Mouse (Mus musculus) liver, embryonic 16.5 days (tissue): ENCODE data around the gene Vash2. TPM values are rescaled to one million over a fixed set of nuclear protein-coding genes. Genes with fewer than 3 reads are reported as not detected.

Source experiments
- ATAC-seq: fragments of 200-750 bp; cut with Nextera tagmentation; 2 replicates; pipeline ENCODE4 v1.8.0; 2017; ENCODE audit warnings: low read depth, mild to moderate bottlenecking, moderate number of reproducible peaks, moderate library complexity
- H3K27ac ChIP-seq: fragments of 300-500 bp; sonication (generic); 2 replicates; pipeline ENCODE4 v1.5.1; 2014; ENCODE audit warnings: mild to moderate bottlenecking, low read length
- H3K27me3 ChIP-seq: fragments of 300-500 bp; sonication (generic); 2 replicates; pipeline ENCODE4 v1.6.1; 2014; ENCODE audit warnings: low read depth, low read length, mixed read lengths; ENCODE audit not compliant: control insufficient read depth, insufficient read depth
- H3K36me3 ChIP-seq: fragments of 300-500 bp; sonication (generic); 2 replicates; pipeline ENCODE4 v1.6.1; 2014; ENCODE audit warnings: mild to moderate bottlenecking; ENCODE audit not compliant: control insufficient read depth, insufficient read depth
- H3K4me1 ChIP-seq: fragments of 300-500 bp; sonication (generic); 2 replicates; pipeline ENCODE4 v1.6.1; 2014; ENCODE audit warnings: low read depth, low read length, mixed read lengths; ENCODE audit not compliant: control insufficient read depth
- H3K4me2 ChIP-seq: fragments of 300-500 bp; sonication (generic); 2 replicates; pipeline ENCODE4 v1.6.1; 2014; ENCODE audit warnings: low read depth, low read length, mixed read lengths
- H3K4me3 ChIP-seq: fragments of 300-500 bp; sonication (generic); 2 replicates; pipeline ENCODE4 v1.5.1; 2014; ENCODE audit warnings: low read depth, mild to moderate bottlenecking, low read length
- H3K9ac ChIP-seq: fragments of 300-500 bp; sonication (generic); 2 replicates; pipeline ENCODE4 v1.6.1; 2014; ENCODE audit warnings: low read depth, low read length
- H3K9me3 ChIP-seq: fragments of 300-500 bp; sonication (generic); replicated peaks from 2 replicates; pipeline ENCODE4 v1.6.1; 2016; ENCODE audit warnings: low read length; ENCODE audit not compliant: control insufficient read depth
- WGBS: fragments of 180-500 bp; shearing (Covaris S2); extraction: QIAGEN DNeasy Blood & Tissue Kit; methylation state at CpG from one replicate; pipeline ENCODE4 v1.1.7; 2014; ENCODE audit not compliant: insufficient replicate concordance; 5-methylcytosine and 5-hydroxymethylcytosine counted together
- polyA plus RNA-seq: library from polyadenylated mRNA; unstranded; fragments of >200 nt; fragmentation: Nextera tagmentation; extraction: Ambion mirVana; gene quantifications from 2 replicates; pipeline ENCODE4 v1.2.1, GENCODE M21; 2015

Vash2 gene
- polyA plus RNA-seq, 1 experiment from 2014 or later, result 0.94 TPM

DNA sequence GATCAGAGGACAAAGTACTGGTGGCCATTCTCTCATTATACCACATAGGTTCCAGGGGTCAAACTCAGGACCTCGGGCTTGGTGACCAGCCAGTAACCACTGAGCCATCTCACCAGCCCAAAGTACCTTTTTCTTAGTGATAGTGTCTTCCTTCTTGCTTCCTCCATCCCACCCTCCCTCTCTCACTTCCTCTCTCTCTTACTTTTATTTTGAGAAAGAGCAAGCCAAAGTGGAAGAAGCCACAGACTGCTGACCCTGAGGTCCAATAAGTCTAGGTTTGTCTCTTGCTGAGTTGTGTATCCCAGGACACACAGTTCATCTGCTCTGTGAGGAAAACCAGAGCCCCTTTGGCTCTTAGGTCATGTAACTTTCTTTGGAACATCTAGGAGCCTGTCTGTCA is 1.4 kb upstream of the Vash2 start:
- Histone ChIP-seq H3K36me3 (no peaks in the 10 kb centered on the region), H3K27me3 (peaks cover 55% of the 10 kb centered on the region), H3K4me1 (peaks cover 5% of the 10 kb centered on the region), H3K9ac (no peak overlapping the region), H3K4me2 (no peak overlapping the region), H3K27ac (no peak overlapping the region), H3K4me3 (no peak overlapping the region), H3K9me3 (no peaks in the 10 kb centered on the region)
- WGBS, result 57% methylated on average over 1 of the region's 1 CpGs
- ATAC-seq, result no peak

DNA sequence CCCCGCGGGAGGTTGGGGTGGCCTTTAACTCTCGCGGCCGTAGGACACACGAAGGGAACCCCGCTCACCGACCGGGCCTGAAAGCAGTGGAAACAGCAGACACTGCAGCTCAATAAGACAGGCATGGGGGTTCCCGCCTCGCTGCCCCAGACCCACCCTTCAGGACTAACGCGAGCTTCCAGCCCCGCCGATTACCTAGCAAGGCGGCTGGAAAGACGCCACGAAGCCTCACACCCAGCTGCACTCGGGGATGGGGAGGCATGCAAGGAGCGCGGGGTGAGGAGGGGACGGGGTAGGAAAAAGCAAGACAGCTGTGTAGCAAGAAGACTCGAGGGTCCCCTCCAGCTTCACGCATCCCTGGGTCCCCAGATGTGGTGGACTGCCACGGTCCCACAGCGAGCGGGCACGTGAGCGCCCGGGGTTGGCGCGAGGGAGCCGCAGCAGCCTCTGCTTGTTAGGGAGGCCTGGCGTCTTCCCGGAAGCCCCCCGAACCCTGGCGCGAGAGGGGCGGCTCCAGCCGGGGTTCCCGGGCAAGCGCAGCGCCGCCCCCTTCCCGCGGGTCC is 504 bp downstream of the Vash2 start:
- H3K9me3 ChIP-seq, result no peaks in the 10 kb centered on the region
- no peak overlapping the region for H3K27ac ChIP-seq
- H3K4me3 ChIP-seq, result peak overlapping the region; percentile 49
- ATAC-seq, result no peak
- under 1% methylated on average over 46 of the region's 46 CpGs for whole genome bisulfite sequencing
- H3K4me2 ChIP-seq, result peak overlapping the region; percentile 53
- H3K4me1 ChIP-seq, result peaks cover 5% of the 10 kb centered on the region
- H3K9ac ChIP-seq, result 0 out of 2 replicates have a peak overlapping the region, but pooled peaks have one; percentile 11
- H3K36me3 ChIP-seq, result no peaks in the 10 kb centered on the region
- H3K27me3 ChIP-seq, result peaks cover 57% of the 10 kb centered on the region

DNA sequence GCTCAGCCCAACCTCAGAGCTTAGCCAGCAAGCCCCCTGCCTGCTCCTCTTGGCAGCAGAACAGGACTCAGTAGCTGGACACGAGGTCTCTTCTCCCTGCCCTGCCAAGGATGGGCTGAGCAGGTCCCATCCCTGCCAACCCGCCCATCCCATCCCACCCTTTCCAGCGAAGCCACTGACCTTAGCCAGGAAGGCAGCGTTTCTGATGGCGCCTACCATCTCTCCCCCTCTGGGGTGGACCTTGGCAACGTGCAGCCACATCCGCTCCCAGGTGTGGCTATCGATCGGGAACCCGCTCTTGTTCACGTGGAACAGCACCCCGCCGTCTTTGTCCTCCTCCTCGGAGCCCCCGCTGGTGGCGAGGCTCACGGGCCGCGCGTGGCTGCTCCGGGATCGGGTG is 1.1 kb downstream of the Vash2 start:
- H3K36me3 ChIP-seq, result no peaks in the 10 kb centered on the region
- peaks cover 57% of the 10 kb centered on the region for H3K27me3 ChIP-seq
- H3K4me3 ChIP-seq, result peak overlapping the region; percentile 49
- WGBS, result 4% methylated on average over 22 of the region's 22 CpGs
- H3K9ac ChIP-seq, result no peak overlapping the region
- peak overlapping the region; percentile 53 for H3K4me2 ChIP-seq
- H3K27ac ChIP-seq, result no peak overlapping the region
- H3K4me1 ChIP-seq, result peaks cover 5% of the 10 kb centered on the region
- no peak for ATAC-seq
- H3K9me3 ChIP-seq, result no peaks in the 10 kb centered on the region

DNA sequence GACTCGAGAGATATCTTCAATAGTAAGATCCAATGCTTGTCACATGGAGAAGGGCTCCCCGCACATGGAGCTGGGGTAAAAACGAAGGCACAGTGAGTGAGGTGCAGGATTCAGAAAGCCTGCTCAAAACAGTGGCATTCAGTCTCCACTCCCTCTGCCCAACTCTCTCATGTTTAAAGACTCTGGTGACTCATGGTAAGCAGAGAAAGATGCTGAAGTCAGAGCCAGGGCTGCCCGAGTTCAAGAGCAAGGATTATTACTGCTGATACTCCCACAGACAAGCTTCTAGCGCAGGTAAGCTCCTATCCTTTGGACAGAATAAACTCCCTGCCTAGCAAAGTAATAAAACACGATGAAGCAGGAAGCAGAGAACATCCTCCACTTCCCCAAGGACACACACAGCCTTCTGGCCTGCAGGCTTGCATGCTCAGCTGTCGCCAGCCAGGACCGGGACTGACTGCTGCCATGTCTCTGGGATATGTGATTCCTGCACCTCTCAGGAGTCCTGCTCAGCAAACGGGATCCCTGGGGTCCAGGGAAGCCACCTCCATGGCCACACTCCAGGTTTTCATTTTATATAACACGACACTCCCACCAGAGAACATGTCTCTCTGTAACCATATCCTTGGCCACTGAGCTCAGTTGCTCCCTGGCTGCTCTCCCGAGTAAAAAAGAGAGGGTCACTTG is 2.1 kb downstream of the Vash2 start:
- ATAC-seq, result no peak
- no peaks in the 10 kb centered on the region for H3K9me3 ChIP-seq
- H3K4me3 ChIP-seq, result no peak overlapping the region
- peaks cover 57% of the 10 kb centered on the region for H3K27me3 ChIP-seq
- no peaks in the 10 kb centered on the region for H3K36me3 ChIP-seq
- no peak overlapping the region for H3K4me2 ChIP-seq
- no peak overlapping the region for H3K27ac ChIP-seq
- WGBS, result 40% methylated on average over 11 of the region's 11 CpGs
- H3K9ac ChIP-seq, result no peak overlapping the region
- peaks cover 5% of the 10 kb centered on the region for H3K4me1 ChIP-seq

DNA sequence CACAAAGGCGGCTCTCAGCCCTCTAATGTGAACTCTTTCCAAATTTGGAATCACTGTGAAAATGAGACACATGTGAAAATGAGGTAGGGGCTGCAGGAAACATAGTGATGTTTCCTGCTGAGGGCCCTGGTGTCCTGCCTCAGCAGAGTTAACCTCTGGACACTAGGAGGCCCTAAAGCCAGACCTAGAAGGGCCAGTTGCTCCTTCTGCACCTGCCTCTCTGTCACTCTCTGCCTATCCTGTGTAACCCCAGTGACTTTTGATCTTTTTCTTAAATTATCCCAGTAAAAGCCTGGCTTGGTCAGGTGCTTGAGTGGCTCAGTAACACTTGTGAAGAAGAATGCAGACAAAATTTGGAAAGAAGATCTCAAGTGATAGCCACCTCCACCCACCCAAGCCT is 4.3 kb downstream of the Vash2 start:
- H3K36me3 ChIP-seq, result no peaks in the 10 kb centered on the region
- 43% methylated on average over 1 of the region's 1 CpGs for WGBS
- H3K4me3 ChIP-seq, result no peak overlapping the region
- H3K27ac ChIP-seq, result no peak overlapping the region
- ATAC-seq, result no peak
- H3K4me2 ChIP-seq, result no peak overlapping the region
- H3K27me3 ChIP-seq, result peaks cover 41% of the 10 kb centered on the region
- peaks cover 5% of the 10 kb centered on the region for H3K4me1 ChIP-seq
- no peaks in the 10 kb centered on the region for H3K9me3 ChIP-seq
- H3K9ac ChIP-seq, result no peak overlapping the region

DNA sequence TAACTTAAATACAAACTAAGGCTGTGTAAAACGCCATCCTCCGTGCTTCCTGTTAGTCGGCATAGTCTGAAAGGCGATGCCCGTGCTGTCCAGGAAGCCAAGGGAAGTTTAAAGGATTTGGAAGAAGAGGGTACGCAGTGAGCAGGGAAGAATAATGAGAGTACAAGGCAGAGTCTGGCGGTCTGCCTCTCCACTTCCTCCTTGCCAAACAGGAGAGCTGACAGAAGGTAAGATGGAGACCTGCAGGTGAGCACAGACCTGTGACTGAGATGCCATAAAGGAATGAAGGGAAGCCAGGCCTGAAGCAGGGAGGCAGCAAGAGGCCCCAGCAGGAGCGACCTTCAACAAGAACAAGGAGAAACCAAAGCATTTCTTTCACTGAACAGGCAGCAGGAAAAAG is 4.9 kb downstream of the Vash2 start:
- H3K4me3 ChIP-seq, result no peak overlapping the region
- WGBS, result 64% methylated on average over 8 of the region's 8 CpGs
- no peak overlapping the region for H3K4me2 ChIP-seq
- no peak for ATAC-seq
- no peaks in the 10 kb centered on the region for H3K36me3 ChIP-seq
- H3K27ac ChIP-seq, result no peak overlapping the region
- H3K27me3 ChIP-seq, result peaks cover 36% of the 10 kb centered on the region
- no peaks in the 10 kb centered on the region for H3K9me3 ChIP-seq
- H3K9ac ChIP-seq, result no peak overlapping the region
- H3K4me1 ChIP-seq, result peaks cover 5% of the 10 kb centered on the region

DNA sequence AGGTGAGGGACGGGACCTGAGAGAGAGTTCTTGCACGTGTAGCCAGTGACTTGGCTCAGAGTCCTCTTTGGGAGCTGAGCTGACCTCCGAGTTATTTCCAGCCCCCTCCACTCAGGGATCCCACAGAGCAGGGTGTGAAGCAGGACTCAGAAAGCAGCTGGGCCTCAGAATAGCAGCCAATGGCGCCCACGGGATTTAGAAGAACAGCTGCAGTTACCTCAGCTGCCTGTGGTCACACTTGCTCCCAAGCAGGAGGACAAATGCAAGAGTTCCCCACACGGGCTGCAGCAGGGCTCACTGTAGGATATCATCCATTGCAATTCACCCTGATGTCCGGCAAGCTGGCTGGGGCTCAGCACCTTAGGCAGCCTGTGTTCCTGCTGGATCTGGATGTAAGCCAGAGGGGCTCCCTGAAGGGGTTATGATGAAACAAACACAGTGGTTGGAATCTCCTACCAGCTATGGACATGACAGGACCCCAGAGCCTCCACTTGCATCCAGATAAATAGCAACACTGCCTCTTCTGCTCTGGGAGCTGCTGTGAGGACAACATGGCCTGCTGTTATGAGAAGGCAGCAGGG is 6.4 kb downstream of the Vash2 start:
- no peak overlapping the region for H3K4me3 ChIP-seq
- no peak overlapping the region for H3K4me2 ChIP-seq
- no peaks in the 10 kb centered on the region for H3K9me3 ChIP-seq
- H3K4me1 ChIP-seq, result no peaks in the 10 kb centered on the region
- no peaks in the 10 kb centered on the region for H3K36me3 ChIP-seq
- ATAC-seq, result no peak
- no peak overlapping the region for H3K9ac ChIP-seq
- H3K27ac ChIP-seq, result no peak overlapping the region
- peaks cover 21% of the 10 kb centered on the region for H3K27me3 ChIP-seq
- 44% methylated on average over 7 of the region's 7 CpGs for WGBS

DNA sequence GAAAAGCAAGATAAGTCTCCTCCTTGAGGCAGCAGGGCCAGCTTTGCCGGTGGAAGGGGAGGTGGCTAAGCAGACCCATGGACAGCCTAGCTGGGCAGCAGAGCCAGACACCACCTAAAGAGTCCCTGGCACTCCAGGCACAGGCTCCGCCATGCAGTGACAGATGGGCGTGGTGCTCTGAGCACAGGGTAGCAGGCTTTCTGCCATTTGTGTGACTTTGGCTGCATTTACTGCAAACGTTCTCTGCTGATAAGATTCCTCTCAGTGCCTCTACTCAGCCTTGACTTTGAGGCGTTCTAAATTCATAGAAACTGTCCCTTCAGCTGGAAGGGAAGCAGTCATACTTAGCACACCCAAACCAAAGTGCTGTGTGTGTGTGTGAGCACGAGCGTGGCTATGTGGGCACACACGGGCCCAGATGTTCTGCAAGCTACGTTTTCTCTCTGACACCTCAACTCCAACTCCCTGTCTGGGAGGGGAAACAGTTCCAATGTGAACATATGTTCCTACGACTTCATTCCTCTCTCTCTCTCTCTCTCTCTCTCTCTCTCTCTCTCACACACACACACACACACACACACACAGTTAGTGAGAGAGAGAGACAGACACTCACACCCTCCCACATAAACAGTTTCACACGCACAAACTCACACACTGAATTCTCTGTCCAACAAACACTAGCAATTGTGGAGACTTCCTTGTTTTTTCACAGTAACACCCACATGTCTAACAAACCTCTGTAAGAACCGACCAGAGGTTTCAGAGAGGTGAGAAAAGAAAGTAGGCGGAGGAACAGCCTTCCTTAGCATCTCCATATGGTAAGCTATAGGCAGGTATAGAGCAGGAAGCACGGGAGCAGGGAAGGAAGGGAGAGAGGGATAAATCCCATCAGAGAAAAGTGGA is 7.1 kb downstream of the Vash2 start:
- Histone ChIP-seq H3K4me2 (no peak overlapping the region), H3K4me3 (no peak overlapping the region), H3K36me3 (no peaks in the 10 kb centered on the region), H3K9ac (no peak overlapping the region), H3K9me3 (no peaks in the 10 kb centered on the region), H3K27ac (no peak overlapping the region), H3K27me3 (peaks cover 14% of the 10 kb centered on the region), H3K4me1 (no peaks in the 10 kb centered on the region)
- no peak for ATAC-seq
- WGBS, result 45% methylated on average over 14 of the region's 14 CpGs
